Mouse (Mus musculus) limb, embryonic 11.5 days (tissue): ENCODE data around the gene Anp32e. TPM values are rescaled to one million over a fixed set of nuclear protein-coding genes. Genes with fewer than 3 reads are reported as not detected.

Source experiments
- ATAC-seq: fragments of 200-750 bp; cut with Nextera tagmentation; 2 replicates; pipeline ENCODE4 v1.8.0; 2017; ENCODE audit warnings: low read depth; ENCODE audit not compliant: insufficient number of reproducible peaks, low FRiP score, low TSS enrichment
- DNase-seq: peaks from one replicate; pipeline ENCODE4 v3.0.0-alpha.2; 2015; ENCODE audit warnings: low spot score
- H3K27ac ChIP-seq: fragments of 300-500 bp; sonication (generic); replicated peaks from 2 replicates; pipeline ENCODE4 v1.5.1; 2014; ENCODE audit warnings: low read depth, mild to moderate bottlenecking, low read length
- H3K27me3 ChIP-seq: fragments of 300-500 bp; sonication (generic); 2 replicates; pipeline ENCODE4 v1.6.1; 2014; ENCODE audit warnings: mild to moderate bottlenecking, low read length, mixed read lengths; ENCODE audit not compliant: control insufficient read depth, insufficient read depth
- H3K36me3 ChIP-seq: fragments of 300-500 bp; sonication (generic); 2 replicates; pipeline ENCODE4 v1.6.1; 2014; ENCODE audit warnings: mild to moderate bottlenecking, low read length, moderate library complexity, mixed read lengths; ENCODE audit not compliant: control insufficient read depth, insufficient read depth
- H3K4me1 ChIP-seq: fragments of 300-500 bp; sonication (generic); 2 replicates; pipeline ENCODE4 v1.6.1; 2014; ENCODE audit warnings: low read length, mixed read lengths; ENCODE audit not compliant: control insufficient read depth, insufficient read depth
- H3K4me2 ChIP-seq: fragments of 300-500 bp; sonication (generic); 2 replicates; pipeline ENCODE4 v1.6.1; 2014; ENCODE audit warnings: low read depth, mild to moderate bottlenecking, moderate library complexity; ENCODE audit not compliant: severe bottlenecking
- H3K4me3 ChIP-seq: fragments of 300-500 bp; sonication (generic); 2 replicates; pipeline ENCODE4 v1.5.1; 2014; ENCODE audit warnings: low read depth, low read length
- H3K9ac ChIP-seq: fragments of 300-500 bp; sonication (generic); 2 replicates; pipeline ENCODE4 v1.6.1; 2014; ENCODE audit warnings: mild to moderate bottlenecking, low read length
- H3K9me3 ChIP-seq: fragments of 300-500 bp; sonication (generic); 2 replicates; pipeline ENCODE4 v1.6.1; 2016; ENCODE audit warnings: low read length; ENCODE audit not compliant: control insufficient read depth
- whole genome bisulfite sequencing: fragments of 180-500 bp; shearing (Covaris S2); extraction: QIAGEN DNeasy Blood & Tissue Kit; methylation state at CpG from one replicate; pipeline ENCODE4 v1.1.7; 2014; 5-methylcytosine and 5-hydroxymethylcytosine counted together
- polyA plus RNA-seq: library from polyadenylated mRNA; unstranded; fragments of >200 nt; fragmentation: Nextera tagmentation; extraction: Ambion mirVana; gene quantifications from 2 replicates; pipeline ENCODE4 v1.2.1, GENCODE M21; 2014

The Anp32e gene
- polyA plus RNA-seq, 1 experiment from 2014 or later: 125 TPM

- H3K27ac ChIP-seq: no peak overlapping the region; the same call in 1 of the 2 replicates
- no peak for DNase-seq
- H3K4me3 ChIP-seq: peak overlapping the region; percentile 45
- no peaks in the 10 kb centered on the region for H3K27me3 ChIP-seq
- 0 out of 2 replicates have a peak, but pooled peaks cover 2% of the 10 kb centered on the region for H3K36me3 ChIP-seq
- H3K9ac ChIP-seq: no peak overlapping the region
- peaks cover 4% of the 10 kb centered on the region for H3K4me1 ChIP-seq
- ATAC-seq: no peak
- H3K9me3 ChIP-seq: no peaks in the 10 kb centered on the region
- H3K4me2 ChIP-seq: peak overlapping the region; percentile 90
Observed at GRCm38 (mm10) chr3:95902373-95902625, 26.7 kb upstream of the Anp32e start.

GRCm38 (mm10) chr3:95902643-95903042 is 26.4 kb upstream of the Anp32e start:
- H3K9me3 ChIP-seq: no peaks in the 10 kb centered on the region
- no peak for ATAC-seq
- H3K27ac ChIP-seq: no peak overlapping the region; the same call in 1 of the 2 replicates
- peak overlapping the region; percentile 90 for H3K4me2 ChIP-seq
- H3K9ac ChIP-seq: peak overlapping the region; percentile 27; the same call in 1 of the 2 replicates
- H3K4me1 ChIP-seq: peaks cover 4% of the 10 kb centered on the region
- peak overlapping the region; percentile 45 for H3K4me3 ChIP-seq
- H3K27me3 ChIP-seq: no peaks in the 10 kb centered on the region
- H3K36me3 ChIP-seq: 0 out of 2 replicates have a peak, but pooled peaks cover 2% of the 10 kb centered on the region
- DNase-seq: peak; percentile 23
- WGBS: 29% methylated on average over 6 of the region's 6 CpGs

- Histone ChIP-seq H3K4me2 (peak overlapping the region; percentile 90), H3K9me3 (no peaks in the 10 kb centered on the region), H3K36me3 (no peaks in the 10 kb centered on the region), H3K27ac (peak overlapping the region; percentile 76; the same call in 1 of the 2 replicates), H3K4me1 (peaks cover 4% of the 10 kb centered on the region), H3K4me3 (peak overlapping the region; percentile 45), H3K9ac (peak overlapping the region; percentile 72), H3K27me3 (no peaks in the 10 kb centered on the region)
- WGBS: under 1% methylated on average over 15 of the region's 15 CpGs
- DNase-seq (peak; percentile 75), ATAC-seq (peak; percentile 44; the same call in 1 of the 2 replicates)
Observed at GRCm38 (mm10) chr3:95903753-95904502, 25.1 kb upstream of the Anp32e start.

GRCm38 (mm10) chr3:95904568-95904967 is 24.5 kb upstream of the Anp32e start, which contains the start of gene Car14:
TSS of gene Car14 (minus strand) at chr3:95904691.
- peak; percentile 55; the same call in 1 of the 2 replicates for ATAC-seq
- Histone ChIP-seq H3K4me1 (peaks cover 4% of the 10 kb centered on the region), H3K27ac (peak within 1 kb of the TSS; percentile 81), H3K27me3 (no peaks in the 10 kb centered on the region), H3K36me3 (no peaks in the 10 kb centered on the region), H3K4me3 (peak within 1 kb of the TSS; percentile 45), H3K9ac (peak within 1 kb of the TSS; percentile 72), H3K9me3 (no peaks in the 10 kb centered on the region), H3K4me2 (peak within 1 kb of the TSS; percentile 90)
- DNase-seq: peak; percentile 77
- WGBS: under 1% methylated on average over 15 of the region's 15 CpGs

- Histone ChIP-seq H3K27ac (peak overlapping the region; percentile 81), H3K4me1 (peaks cover 4% of the 10 kb centered on the region)
Observed at GRCm38 (mm10) chr3:95905146-95905939, 23.7 kb upstream of the Anp32e start.

GRCm38 (mm10) chr3:95905940-95906492 is 23.0 kb upstream of the Anp32e start:
- Histone ChIP-seq H3K27me3 (no peaks in the 10 kb centered on the region), H3K27ac (0 out of 2 replicates have a peak overlapping the region, but pooled peaks have one; percentile 81), H3K4me2 (peak overlapping the region; percentile 90), H3K36me3 (no peaks in the 10 kb centered on the region), H3K9me3 (no peaks in the 10 kb centered on the region), H3K4me3 (peak overlapping the region; percentile 45), H3K4me1 (peaks cover 4% of the 10 kb centered on the region), H3K9ac (peak overlapping the region; percentile 72)
- under 1% methylated on average over 12 of the region's 12 CpGs for WGBS
- DNase-seq: peak; percentile 80
- ATAC-seq: no peak

More at GRCm38 (mm10) chr3:95905146-95905939, 23.7 kb upstream of the Anp32e start:
- Histone ChIP-seq H3K36me3 (no peaks in the 10 kb centered on the region), H3K4me3 (peak overlapping the region; percentile 45), H3K9me3 (no peaks in the 10 kb centered on the region), H3K27me3 (no peaks in the 10 kb centered on the region), H3K4me2 (peak overlapping the region; percentile 90), H3K9ac (peak overlapping the region; percentile 72)
- under 1% methylated on average over 18 of the region's 18 CpGs for WGBS
- peak; percentile 82 for DNase-seq
- ATAC-seq: peak; percentile 63

- no peak for ATAC-seq
- peak overlapping the region; percentile 90 for H3K4me2 ChIP-seq
- no peak overlapping the region for H3K27ac ChIP-seq
- no peak overlapping the region for H3K9ac ChIP-seq
- H3K4me3 ChIP-seq: peak overlapping the region; percentile 12
- peak; percentile 87 for DNase-seq
- H3K9me3 ChIP-seq: no peaks in the 10 kb centered on the region
- H3K27me3 ChIP-seq: no peaks in the 10 kb centered on the region
- H3K36me3 ChIP-seq: no peaks in the 10 kb centered on the region
- H3K4me1 ChIP-seq: peaks cover 4% of the 10 kb centered on the region
- WGBS: under 1% methylated on average over 12 of the region's 12 CpGs
Observed at GRCm38 (mm10) chr3:95906860-95907259, 22.2 kb upstream of the Anp32e start.

GRCm38 (mm10) chr3:95907613-95908012 is 21.4 kb upstream of the Anp32e start:
- Histone ChIP-seq H3K9ac (no peak overlapping the region), H3K27me3 (no peaks in the 10 kb centered on the region), H3K36me3 (no peaks in the 10 kb centered on the region), H3K4me3 (no peak overlapping the region), H3K9me3 (no peaks in the 10 kb centered on the region), H3K4me1 (peaks cover 4% of the 10 kb centered on the region; the same call in 1 of the 2 replicates), H3K27ac (no peak overlapping the region), H3K4me2 (no peak overlapping the region)
- ATAC-seq: no peak
- WGBS: 48% methylated on average over 4 of the region's 4 CpGs
- no peak for DNase-seq
